Mouse (Mus musculus): ENCODE results near the gene Mtfr2. TPM values are rescaled to one million over a fixed set of nuclear protein-coding genes. Genes with fewer than 3 reads are reported as not detected.
A peak's percentile ranks its signal among the peaks of the same experiment; 100 is the strongest.

The Mtfr2 gene
- under 1 TPM; 0.38 to 0.40 TPM for total RNA-seq (2021)
- long read RNA-seq, experiment 1: 0 reads
- long read RNA-seq, experiment 2: 0 reads

GRCm38 (mm10) chr10:20347285-20348214, at the start of gene Mtfr2:
Mtfr2 (plus strand) TSS chr10:20347770.
- Histone ChIP-seq H3K27ac (no peak within 1 kb of the TSS), H3K4me3 (peak within 1 kb of the TSS; percentile 57)
- intact Hi-C loops (cut with DNase I): no loop called here
- DNase-seq (ENCODE audit: extremely low spot score in 1 of 2, low spot score in 2 of 2): peak; percentile 91 to 94
- TF ChIP-seq CTCF (IDR thresholded peaks at IDR 0.05): no peak; the same call in 1 of the 2 replicates

- H3K27ac ChIP-seq: no peak overlapping the region
- intact Hi-C loops (cut with DNase I): no loop called here
- no peak overlapping the region for H3K4me3 ChIP-seq
- TF ChIP-seq CTCF (IDR thresholded peaks at IDR 0.05): no peak
- no peak for DNase-seq (ENCODE audit: extremely low spot score in 1 of 2, low spot score in 2 of 2)
Observed at GRCm38 (mm10) chr10:20298152-20298920, 49.2 kb upstream of the Mtfr2 start.

GRCm38 (mm10) chr10:20299114-20299513, 48.5 kb upstream of the Mtfr2 start:
- TF ChIP-seq CTCF (IDR thresholded peaks at IDR 0.05): no peak
- intact Hi-C loops (cut with DNase I): no loop called here
- no peak for DNase-seq (ENCODE audit: extremely low spot score in 1 of 2, low spot score in 2 of 2)
- H3K27ac ChIP-seq: no peak overlapping the region
- no peak overlapping the region for H3K4me3 ChIP-seq

GRCm38 (mm10) chr10:20310969-20311769, 36.4 kb upstream of the Mtfr2 start:
- no peak for TF ChIP-seq CTCF (IDR thresholded peaks at IDR 0.05)
- Histone ChIP-seq H3K27ac (peak overlapping the region; percentile 97), H3K4me3 (peak overlapping the region; percentile 87)
- intact Hi-C loops (cut with DNase I): loop anchor here (5.0 kb wide), 1 partner anchor 986 kb away; the partner anchor contains the start of gene Hbs1l
- DNase-seq (ENCODE audit: extremely low spot score in 1 of 2, low spot score in 2 of 2): no peak

- intact Hi-C loops (cut with DNase I): loop anchor here (1.0 to 5.0 kb wide), 3 partner anchors 22 to 985 kb away; partner anchors contain the start of genes Ahi1 and Hbs1l
- Histone ChIP-seq H3K4me3 (peak within 1 kb of the TSS; percentile 87), H3K27ac (peak within 1 kb of the TSS; percentile 97)
- DNase-seq (ENCODE audit: extremely low spot score in 1 of 2, low spot score in 2 of 2): peak; percentile 99
- TF ChIP-seq CTCF (IDR thresholded peaks at IDR 0.05): no peak
Observed at GRCm38 (mm10) chr10:20311918-20312735, 35.4 kb upstream of the Mtfr2 start, which contains the start of gene Bclaf1. Bclaf1 (plus strand) TSS chr10:20312469.

GRCm38 (mm10) chr10:20312736-20313301, 34.8 kb upstream of the Mtfr2 start:
- Histone ChIP-seq H3K4me3 (peak overlapping the region; percentile 87), H3K27ac (peak overlapping the region; percentile 97)
- intact Hi-C loops (cut with DNase I): loop anchor here (1.0 to 5.0 kb wide), 3 partner anchors 23 to 984 kb away; partner anchors contain the start of genes Ahi1 and Hbs1l
- peak; percentile 92 to 93 for DNase-seq (ENCODE audit: extremely low spot score in 1 of 2, low spot score in 2 of 2)
- TF ChIP-seq CTCF (IDR thresholded peaks at IDR 0.05): no peak

GRCm38 (mm10) chr10:20313447-20313846, 34.1 kb upstream of the Mtfr2 start:
- intact Hi-C loops (cut with DNase I): loop anchor here (5.0 kb wide), 1 partner anchor 984 kb away; the partner anchor contains the start of gene Hbs1l
- no peak for DNase-seq (ENCODE audit: extremely low spot score in 1 of 2, low spot score in 2 of 2)
- TF ChIP-seq CTCF (IDR thresholded peaks at IDR 0.05): no peak
- Histone ChIP-seq H3K27ac (no peak overlapping the region), H3K4me3 (peak overlapping the region; percentile 87)

- Histone ChIP-seq H3K4me3 (peak overlapping the region; percentile 87), H3K27ac (no peak overlapping the region)
- intact Hi-C loops (cut with DNase I): loop anchor here (5.0 kb wide), 1 partner anchor 983 kb away; the partner anchor contains the start of gene Hbs1l
- TF ChIP-seq CTCF (IDR thresholded peaks at IDR 0.05): no peak
- DNase-seq (ENCODE audit: extremely low spot score in 1 of 2, low spot score in 2 of 2): no peak
Observed at GRCm38 (mm10) chr10:20313941-20314340, 33.6 kb upstream of the Mtfr2 start.

- H3K4me3 ChIP-seq: no peak overlapping the region
- no peak overlapping the region for H3K27ac ChIP-seq
- TF ChIP-seq CTCF (IDR thresholded peaks at IDR 0.05): peak; percentile 50
- DNase-seq (ENCODE audit: extremely low spot score in 1 of 2, low spot score in 2 of 2): no peak
- intact Hi-C loops (cut with DNase I): loop anchor here (5.0 kb wide), 1 partner anchor 983 kb away; the partner anchor contains the start of gene Hbs1l
Observed at GRCm38 (mm10) chr10:20314797-20315196, 32.8 kb upstream of the Mtfr2 start.

- DNase-seq (ENCODE audit: extremely low spot score in 1 of 2, low spot score in 2 of 2): no peak
- Histone ChIP-seq H3K4me3 (no peak overlapping the region), H3K27ac (no peak overlapping the region)
- intact Hi-C loops (cut with DNase I): no loop called here
- TF ChIP-seq CTCF (IDR thresholded peaks at IDR 0.05): no peak
Observed at GRCm38 (mm10) chr10:20317466-20317865, 30.1 kb upstream of the Mtfr2 start.

Data from left cerebral cortex, adult 2 months (tissue).